In genomic region chr16:4862863-4863483, GRCm38 (mm10) we compare ENCODE assay signal across 1 mouse cellular context.
TF ChIP-seq lines count a peak whose summit lies in the region.

No protein-coding gene starts in this region.

TF ChIP-seq in CH12.LX, 34 proteins besides CTCF, POLR2A, EP300 and RAD21 (continued from another document):
- TF ChIP-seq TCF12 (IDR thresholded peaks at IDR 0.05; ENCODE audit: low read depth, low read length) (peak; percentile 31; the same call in 1 of the 2 replicates), CHD2 (IDR thresholded peaks at IDR 0.05; ENCODE audit: low read length) (0 out of 2 replicates have a peak, but pooled peaks have one; percentile 18), ZC3H11A (IDR thresholded peaks at IDR 0.05; ENCODE audit: low read depth, low read length) (peak; percentile 85), JUN (IDR thresholded peaks at IDR 0.05; ENCODE audit: insufficient read depth, low read depth, low read length) (no peak), ETS1 (conservative IDR thresholded peaks at IDR 0.05; ENCODE audit: low read depth, low read length) (no peak; the same call in 1 of the 2 replicates), MYC (IDR thresholded peaks at IDR 0.05; ENCODE audit: low read depth, low read length) (peak; percentile 63; the same call in 1 of the 2 replicates), NELFE (IDR thresholded peaks at IDR 0.05; ENCODE audit: low read depth, low read length) (no peak; the same call in 1 of the 2 replicates), HCFC1 (IDR thresholded peaks at IDR 0.05; ENCODE audit: low read depth, low read length) (no peak; the same call in 1 of the 2 replicates), ZKSCAN1 (IDR thresholded peaks at IDR 0.05; ENCODE audit: borderline replicate concordance, low read depth, low read length) (no peak), GABPA (IDR thresholded peaks at IDR 0.05; ENCODE audit: insufficient replicate concordance, low read depth, low read length) (no peak), CHD1 (IDR thresholded peaks at IDR 0.05; ENCODE audit: low read depth, low read length) (0 out of 2 replicates have a peak, but pooled peaks have one; percentile 34), PAX5 (IDR thresholded peaks at IDR 0.05; ENCODE audit: low read length) (no peak), USF2 (conservative IDR thresholded peaks at IDR 0.05; ENCODE audit: low read depth, low read length) (no peak), NRF1 (IDR thresholded peaks at IDR 0.05; ENCODE audit: low read depth, low read length) (0 out of 2 replicates have a peak, but pooled peaks have one; percentile 12), BHLHE40 (IDR thresholded peaks at IDR 0.05; ENCODE audit: low read depth, low read length) (peak; percentile 49), MAX (IDR thresholded peaks at IDR 0.05; ENCODE audit: low read length) (peak; percentile 55; the same call in 1 of the 2 replicates), USF1 (IDR thresholded peaks at IDR 0.05; ENCODE audit: low read depth, low read length) (no peak), RCOR1 (conservative IDR thresholded peaks at IDR 0.05; ENCODE audit: low read depth, low read length) (no peak), MAZ (IDR thresholded peaks at IDR 0.05; ENCODE audit: low read depth, low read length) (peak; percentile 90; the same call in 1 of the 2 replicates), TBP (conservative IDR thresholded peaks at IDR 0.05; ENCODE audit: low read depth, low read length) (no peak), MXI1 (IDR thresholded peaks at IDR 0.05; ENCODE audit: low read depth, low read length) (no peak), IRF4 (IDR thresholded peaks at IDR 0.05; ENCODE audit: low read depth, low read length) (peak; percentile 62; the same call in 1 of the 2 replicates), ZNF384 (IDR thresholded peaks at IDR 0.05; ENCODE audit: low read depth, low read length) (no peak), MAFK (IDR thresholded peaks at IDR 0.05; ENCODE audit: insufficient replicate concordance, low read length) (no peak), SMC3 (IDR thresholded peaks at IDR 0.05; ENCODE audit: low read depth, low read length) (peak; percentile 99), ELF1 (IDR thresholded peaks at IDR 0.05; ENCODE audit: low read depth, low read length) (peak; percentile 78), JUND (conservative IDR thresholded peaks at IDR 0.05; ENCODE audit: low read depth, low read length) (no peak; the same call in 1 of the 2 replicates), SIN3A (IDR thresholded peaks at IDR 0.05; ENCODE audit: low read length) (peak; percentile 52), ZMIZ1 (IDR thresholded peaks at IDR 0.05; ENCODE audit: low read depth, low read length) (no peak), POLR2AphosphoS2 (IDR thresholded peaks at IDR 0.05; ENCODE audit: low read depth, low read length) (no peak), KAT2A (IDR thresholded peaks at IDR 0.05; ENCODE audit: insufficient replicate concordance, low read length) (no peak)
TF ChIP-seq in CH12.LX: peak in this region for 14.
